Mouse (Mus musculus): ENCODE measurements around the gene Olfr455. TPM values are rescaled to one million over a fixed set of nuclear protein-coding genes. Genes with fewer than 3 reads are reported as not detected.

Gene Olfr455
- polyA plus RNA-seq, 1 experiment from 2014 or later = not detected

GRCm38 (mm10) chr6:42566076-42566598 lies 18.8 kb upstream of the Olfr455 start:
- H3K27ac ChIP-seq (ENCODE audit: low read length) = no peak overlapping the region
- H3K4me3 ChIP-seq (ENCODE audit: low read depth, low read length) = no peak overlapping the region
- H3K9me3 ChIP-seq (ENCODE audit: control insufficient read depth, low read depth, low read length) = no peaks in the 10 kb centered on the region
- no peak overlapping the region for H3K4me2 ChIP-seq (replicated peaks; ENCODE audit: low read depth, low read length)
- H3K27me3 ChIP-seq (ENCODE audit: control insufficient read depth, insufficient read depth, low read length) = no peaks in the 10 kb centered on the region
- WGBS = 75% methylated on average over 2 of the region's 2 CpGs
- no peak overlapping the region for H3K9ac ChIP-seq (replicated peaks; ENCODE audit: low read depth, low read length)
- H3K4me1 ChIP-seq (ENCODE audit: control insufficient read depth, insufficient read depth, low read length) = no peaks in the 10 kb centered on the region
- ATAC-seq (ENCODE audit: insufficient number of reproducible peaks, insufficient read depth, low FRiP score, low read depth) = no peak
- no peaks in the 10 kb centered on the region for H3K36me3 ChIP-seq (ENCODE audit: control insufficient read depth, insufficient read depth, low read length)

- no peak overlapping the region for H3K27ac ChIP-seq (ENCODE audit: low read length)
- no peak overlapping the region for H3K9ac ChIP-seq (replicated peaks; ENCODE audit: low read depth, low read length)
- H3K36me3 ChIP-seq (ENCODE audit: control insufficient read depth, insufficient read depth, low read length) = no peaks in the 10 kb centered on the region
- no peaks in the 10 kb centered on the region for H3K9me3 ChIP-seq (ENCODE audit: control insufficient read depth, low read depth, low read length)
- no peak overlapping the region for H3K4me3 ChIP-seq (ENCODE audit: low read depth, low read length)
- WGBS = 39% methylated on average over 2 of the region's 2 CpGs
- no peak overlapping the region for H3K4me2 ChIP-seq (replicated peaks; ENCODE audit: low read depth, low read length)
- H3K27me3 ChIP-seq (ENCODE audit: control insufficient read depth, insufficient read depth, low read length) = no peaks in the 10 kb centered on the region
- no peaks in the 10 kb centered on the region for H3K4me1 ChIP-seq (ENCODE audit: control insufficient read depth, insufficient read depth, low read length)
- ATAC-seq (ENCODE audit: insufficient number of reproducible peaks, insufficient read depth, low FRiP score, low read depth) = no peak
These were observed 14.9 kb upstream of the Olfr455 start for GRCm38 (mm10) chr6:42562280-42562679.

- WGBS = 55% methylated on average over 5 of the region's 5 CpGs
- Histone ChIP-seq H3K4me2 (replicated peaks; ENCODE audit: low read depth, low read length) (no peak overlapping the region), H3K27ac (ENCODE audit: low read length) (no peak overlapping the region), H3K9ac (replicated peaks; ENCODE audit: low read depth, low read length) (no peak overlapping the region), H3K4me1 (ENCODE audit: control insufficient read depth, insufficient read depth, low read length) (no peaks in the 10 kb centered on the region), H3K9me3 (ENCODE audit: control insufficient read depth, low read depth, low read length) (no peaks in the 10 kb centered on the region), H3K27me3 (ENCODE audit: control insufficient read depth, insufficient read depth, low read length) (no peaks in the 10 kb centered on the region), H3K4me3 (ENCODE audit: low read depth, low read length) (no peak overlapping the region), H3K36me3 (ENCODE audit: control insufficient read depth, insufficient read depth, low read length) (no peaks in the 10 kb centered on the region)
- ATAC-seq (ENCODE audit: insufficient number of reproducible peaks, insufficient read depth, low FRiP score, low read depth) = no peak; the same call in 1 of the 2 replicates
These were observed 13.5 kb upstream of the Olfr455 start for GRCm38 (mm10) chr6:42560885-42561284.

- ATAC-seq (ENCODE audit: insufficient number of reproducible peaks, insufficient read depth, low FRiP score, low read depth) = no peak
- Histone ChIP-seq H3K9ac (replicated peaks; ENCODE audit: low read depth, low read length) (no peak overlapping the region), H3K4me2 (replicated peaks; ENCODE audit: low read depth, low read length) (no peak overlapping the region), H3K27me3 (ENCODE audit: control insufficient read depth, insufficient read depth, low read length) (no peaks in the 10 kb centered on the region), H3K9me3 (ENCODE audit: control insufficient read depth, low read depth, low read length) (no peaks in the 10 kb centered on the region), H3K36me3 (ENCODE audit: control insufficient read depth, insufficient read depth, low read length) (no peaks in the 10 kb centered on the region), H3K4me3 (ENCODE audit: low read depth, low read length) (no peak overlapping the region), H3K4me1 (ENCODE audit: control insufficient read depth, insufficient read depth, low read length) (no peaks in the 10 kb centered on the region), H3K27ac (ENCODE audit: low read length) (no peak overlapping the region)
- WGBS = 95% methylated on average over 14 of the region's 14 CpGs
These were observed 11.3 kb upstream of the Olfr455 start for GRCm38 (mm10) chr6:42558641-42559040.

- H3K27ac ChIP-seq (ENCODE audit: low read length) = no peak overlapping the region
- H3K9ac ChIP-seq (replicated peaks; ENCODE audit: low read depth, low read length) = no peak overlapping the region
- no peaks in the 10 kb centered on the region for H3K27me3 ChIP-seq (ENCODE audit: control insufficient read depth, insufficient read depth, low read length)
- H3K4me3 ChIP-seq (ENCODE audit: low read depth, low read length) = no peak overlapping the region
- H3K9me3 ChIP-seq (ENCODE audit: control insufficient read depth, low read depth, low read length) = no peaks in the 10 kb centered on the region
- no peak for ATAC-seq (ENCODE audit: insufficient number of reproducible peaks, insufficient read depth, low FRiP score, low read depth)
- no peaks in the 10 kb centered on the region for H3K36me3 ChIP-seq (ENCODE audit: control insufficient read depth, insufficient read depth, low read length)
- H3K4me2 ChIP-seq (replicated peaks; ENCODE audit: low read depth, low read length) = no peak overlapping the region
- WGBS = 69% methylated on average over 2 of the region's 2 CpGs
- H3K4me1 ChIP-seq (ENCODE audit: control insufficient read depth, insufficient read depth, low read length) = 0 out of 2 replicates have a peak, but pooled peaks cover 3% of the 10 kb centered on the region
These were observed 1.2 kb downstream of the Olfr455 start for GRCm38 (mm10) chr6:42546180-42546579.

GRCm38 (mm10) chr6:42545451-42545885 lies 1.9 kb downstream of the Olfr455 start:
- Histone ChIP-seq H3K4me3 (ENCODE audit: low read depth, low read length) (no peak overlapping the region), H3K9ac (replicated peaks; ENCODE audit: low read depth, low read length) (no peak overlapping the region), H3K9me3 (ENCODE audit: control insufficient read depth, low read depth, low read length) (no peaks in the 10 kb centered on the region), H3K27ac (ENCODE audit: low read length) (no peak overlapping the region), H3K36me3 (ENCODE audit: control insufficient read depth, insufficient read depth, low read length) (no peaks in the 10 kb centered on the region), H3K4me1 (ENCODE audit: control insufficient read depth, insufficient read depth, low read length) (0 out of 2 replicates have a peak, but pooled peaks cover 3% of the 10 kb centered on the region), H3K27me3 (ENCODE audit: control insufficient read depth, insufficient read depth, low read length) (no peaks in the 10 kb centered on the region), H3K4me2 (replicated peaks; ENCODE audit: low read depth, low read length) (no peak overlapping the region)
- WGBS = 40% methylated on average over 2 of the region's 2 CpGs
- no peak for ATAC-seq (ENCODE audit: insufficient number of reproducible peaks, insufficient read depth, low FRiP score, low read depth)

- Histone ChIP-seq H3K36me3 (ENCODE audit: control insufficient read depth, insufficient read depth, low read length) (no peaks in the 10 kb centered on the region), H3K4me1 (ENCODE audit: control insufficient read depth, insufficient read depth, low read length) (0 out of 2 replicates have a peak, but pooled peaks cover 3% of the 10 kb centered on the region), H3K27me3 (ENCODE audit: control insufficient read depth, insufficient read depth, low read length) (no peaks in the 10 kb centered on the region), H3K9me3 (ENCODE audit: control insufficient read depth, low read depth, low read length) (no peaks in the 10 kb centered on the region), H3K4me2 (replicated peaks; ENCODE audit: low read depth, low read length) (no peak overlapping the region), H3K4me3 (ENCODE audit: low read depth, low read length) (no peak overlapping the region), H3K9ac (replicated peaks; ENCODE audit: low read depth, low read length) (no peak overlapping the region), H3K27ac (ENCODE audit: low read length) (no peak overlapping the region)
- WGBS = 23% methylated on average over 1 of the region's 1 CpGs
- no peak for ATAC-seq (ENCODE audit: insufficient number of reproducible peaks, insufficient read depth, low FRiP score, low read depth)
These were observed 2.5 kb downstream of the Olfr455 start for GRCm38 (mm10) chr6:42544846-42545245.

- H3K36me3 ChIP-seq (ENCODE audit: control insufficient read depth, insufficient read depth, low read length) = no peaks in the 10 kb centered on the region
- H3K9ac ChIP-seq (replicated peaks; ENCODE audit: low read depth, low read length) = no peak overlapping the region
- no peaks in the 10 kb centered on the region for H3K9me3 ChIP-seq (ENCODE audit: control insufficient read depth, low read depth, low read length)
- no peak overlapping the region for H3K4me2 ChIP-seq (replicated peaks; ENCODE audit: low read depth, low read length)
- H3K4me3 ChIP-seq (ENCODE audit: low read depth, low read length) = no peak overlapping the region
- no peaks in the 10 kb centered on the region for H3K27me3 ChIP-seq (ENCODE audit: control insufficient read depth, insufficient read depth, low read length)
- H3K27ac ChIP-seq (ENCODE audit: low read length) = no peak overlapping the region
- WGBS = 55% methylated on average over 4 of the region's 4 CpGs
- H3K4me1 ChIP-seq (ENCODE audit: control insufficient read depth, insufficient read depth, low read length) = 0 out of 2 replicates have a peak, but pooled peaks cover 3% of the 10 kb centered on the region
- no peak for ATAC-seq (ENCODE audit: insufficient number of reproducible peaks, insufficient read depth, low FRiP score, low read depth)
These were observed 5.1 kb downstream of the Olfr455 start for GRCm38 (mm10) chr6:42542036-42543031.
